Mouse (Mus musculus) cerebellum, adult 2 months (tissue): ENCODE data around the gene 4933407L21Rik.

Source experiments
- CTCF ChIP-seq: fragments of 200-500 bp; IDR thresholded peaks from 2 replicates; pipeline ENCODE4 v1.5.1; 2011; ENCODE audit warnings: low read depth, mild to moderate bottlenecking, control low read depth, low read length, moderate library complexity, borderline replicate concordance; ENCODE audit not compliant: insufficient read depth
- POLR2A ChIP-seq: fragments of 200-500 bp; IDR thresholded peaks from 2 replicates; pipeline ENCODE4 v1.6.1; 2011; ENCODE audit warnings: low read length, control low read depth, borderline replicate concordance; ENCODE audit not compliant: insufficient read depth

- TF ChIP-seq CTCF (no peak), POLR2A (no peak)
Observed at GRCm38 (mm10) chr1:85921725-85922124, 6.6 kb upstream of the 4933407L21Rik start.
